Mouse (Mus musculus) spleen, adult 12 weeks (tissue): Measurements from ENCODE around the gene H2-Q2.
"Not testable (repeated sequence)": the region's sequence is repeated elsewhere in the genome, so short reads cannot be mapped to it uniquely, and the experiment has no call there.

Experiments used
- DNase-seq: peaks from one replicate; pipeline ENCODE4 v3.0.0; 2022; ENCODE audit warnings: low spot score

H2-Q2 gene

DNA sequence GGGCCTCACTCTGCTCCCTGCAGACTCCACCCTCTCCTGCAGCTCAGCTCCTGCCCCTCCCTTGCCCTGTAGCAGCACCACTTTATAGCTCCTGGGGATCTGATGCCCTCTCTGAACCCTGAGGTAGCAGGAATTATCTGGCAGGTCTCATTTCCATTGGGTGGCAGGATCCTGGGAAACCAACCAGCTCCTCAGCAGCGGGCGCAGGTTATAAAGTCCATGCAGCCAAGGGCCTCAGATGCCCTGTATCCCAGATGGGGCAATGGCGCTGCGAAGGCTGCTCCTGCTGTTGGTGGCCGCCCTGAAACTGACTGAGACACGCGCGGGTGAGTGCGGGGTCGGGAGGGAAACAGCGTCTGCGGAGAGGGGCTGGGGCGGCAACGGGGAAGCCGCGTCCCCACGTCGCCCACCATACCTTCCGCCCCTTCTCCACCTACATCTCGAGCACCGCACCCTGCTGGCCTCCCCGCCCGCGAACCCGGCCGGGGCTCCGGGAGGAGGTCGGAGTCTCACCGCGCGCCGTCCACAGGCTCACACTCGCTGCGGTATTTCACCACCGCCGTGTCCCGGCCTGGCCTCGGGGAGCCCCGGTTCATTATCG, at the start of gene H2-Q2:
Gene H2-Q2, plus strand, starts transcription at position 172 of the 601 bp plus-strand sequence.
- no peak for DNase-seq

DNA sequence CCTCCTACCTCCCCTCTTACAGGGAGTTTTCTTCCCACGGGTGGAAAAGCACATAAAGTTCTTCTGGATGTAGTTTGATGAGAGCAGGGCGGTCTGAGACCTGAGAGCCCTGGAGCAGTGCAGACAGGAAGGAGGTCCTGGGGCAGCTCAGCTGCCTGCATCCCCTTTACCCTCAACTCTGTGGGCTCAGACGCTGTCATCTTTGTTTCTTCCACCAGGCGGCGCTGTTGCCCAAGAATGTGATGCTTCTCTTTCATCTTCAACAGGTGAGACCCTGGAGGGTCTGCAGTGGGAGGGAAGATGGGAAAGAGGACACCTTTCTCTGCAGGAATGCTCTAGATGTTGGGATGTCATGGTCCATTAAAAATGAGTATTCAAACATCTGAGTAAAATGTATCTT, 46.2 kb upstream of the H2-Q2 start:
- peak; percentile 56 for DNase-seq

DNA sequence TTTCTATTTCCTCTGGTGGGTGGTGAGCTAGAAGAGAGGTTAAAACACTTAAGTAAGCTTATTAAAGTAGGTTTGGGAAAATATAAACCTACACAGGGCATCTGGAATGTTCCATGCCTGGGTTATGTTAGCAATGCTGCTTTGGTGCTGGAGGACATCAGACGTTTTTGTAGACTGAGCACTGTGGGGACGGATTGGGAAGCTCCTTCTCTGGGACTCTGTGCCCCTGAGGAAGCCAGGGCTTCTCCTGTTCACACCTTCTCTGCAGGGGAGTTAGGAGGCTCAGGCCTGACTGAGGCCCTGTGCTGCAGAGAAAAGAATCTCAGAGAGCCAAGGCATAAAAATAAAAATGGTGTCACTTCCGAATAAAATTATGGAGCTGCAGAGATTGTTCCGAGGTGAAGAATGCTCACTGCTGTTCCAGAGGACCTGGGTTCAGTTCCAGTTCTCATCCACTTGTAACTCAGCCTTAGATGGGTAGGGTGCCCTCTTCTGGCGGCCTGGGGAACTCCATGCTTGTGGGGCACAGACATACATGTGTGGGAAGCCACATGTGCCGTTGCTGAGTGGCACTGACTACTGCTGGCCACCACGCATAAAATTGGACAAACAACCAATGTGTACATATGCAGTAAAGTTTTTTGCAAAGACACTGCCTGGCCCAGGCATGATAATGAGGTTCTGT, 41.6 kb upstream of the H2-Q2 start:
- DNase-seq, result not testable (repeated sequence)

DNA sequence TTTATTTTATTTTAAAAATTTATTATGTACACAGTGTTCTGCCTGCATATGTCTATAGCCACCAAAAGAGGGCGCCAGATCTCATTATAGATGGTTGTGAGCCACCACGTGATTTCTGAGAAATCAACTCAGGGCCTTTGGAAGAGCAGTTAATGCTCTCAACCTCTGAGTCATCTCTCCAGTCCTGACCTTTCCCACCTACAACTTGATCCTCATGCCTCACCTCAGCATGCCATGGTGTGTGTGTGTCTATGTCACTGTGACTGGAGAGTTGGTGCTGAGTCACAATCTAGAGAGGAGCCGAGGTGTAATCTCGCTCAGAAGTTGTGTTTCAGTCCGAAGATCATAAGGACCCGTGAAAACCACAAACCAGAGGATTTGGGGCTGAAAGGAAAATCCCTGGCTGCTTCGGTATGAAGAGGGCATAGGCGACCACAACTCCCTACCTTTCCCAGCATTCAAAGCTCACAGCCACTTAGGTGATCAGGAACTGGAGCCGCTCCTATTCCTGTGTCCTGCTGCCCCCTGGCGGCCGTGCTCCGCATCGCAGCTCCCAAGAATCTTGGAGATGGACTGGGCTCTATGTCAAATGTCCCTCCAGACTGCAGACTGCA, 40.3 kb upstream of the H2-Q2 start:
- peak; percentile 74 for DNase-seq

DNA sequence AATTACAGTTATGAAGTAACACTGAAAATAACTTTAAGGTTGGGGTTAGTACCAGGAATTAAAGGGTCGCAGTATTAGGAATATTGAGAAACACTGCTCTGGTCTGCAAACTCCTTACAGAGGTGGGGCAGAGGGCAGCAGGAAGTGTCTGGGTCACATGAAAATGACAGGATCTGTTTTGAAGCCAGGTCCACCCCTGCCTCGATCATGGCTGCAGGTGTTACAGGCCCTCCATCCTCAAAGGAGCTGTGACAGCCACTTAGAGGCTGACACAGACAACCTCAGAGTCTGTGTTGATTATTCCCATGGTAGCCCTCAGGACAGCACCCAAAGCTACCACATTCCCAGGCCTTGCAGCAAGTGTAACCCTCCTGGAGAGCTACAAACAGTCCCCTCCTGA, 38.8 kb upstream of the H2-Q2 start:
- DNase-seq, result no peak

DNA sequence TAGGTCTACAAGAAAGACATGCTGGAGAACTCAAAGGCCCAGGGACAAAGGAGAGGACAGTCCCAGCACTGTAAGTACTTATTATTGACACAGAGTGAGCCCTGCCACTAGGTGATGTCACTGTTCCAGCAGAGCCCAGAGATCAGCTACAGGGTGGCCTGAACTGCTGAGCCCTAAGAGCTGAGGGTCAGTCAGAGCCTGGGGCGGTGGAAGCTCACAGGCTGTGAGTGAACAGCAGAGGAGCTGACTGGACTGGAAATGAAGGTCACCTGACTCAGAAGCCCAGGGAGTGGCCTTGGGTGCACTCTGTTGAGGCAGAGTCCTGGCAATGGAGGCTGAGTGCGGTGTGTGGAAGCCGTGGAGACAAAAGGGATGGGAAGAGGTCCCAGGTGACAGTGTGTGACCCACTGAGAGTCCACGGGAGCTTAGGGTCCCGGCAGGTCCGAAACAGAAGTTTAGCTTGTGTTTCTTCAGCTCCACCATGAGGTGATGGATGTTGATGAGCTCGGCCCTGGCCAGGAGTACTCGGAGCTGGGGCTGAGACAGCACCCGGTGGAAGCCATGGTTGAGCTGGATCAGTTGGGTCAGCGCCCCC, 38.2 kb upstream of the H2-Q2 start:
- DNase-seq, result no peak

DNA sequence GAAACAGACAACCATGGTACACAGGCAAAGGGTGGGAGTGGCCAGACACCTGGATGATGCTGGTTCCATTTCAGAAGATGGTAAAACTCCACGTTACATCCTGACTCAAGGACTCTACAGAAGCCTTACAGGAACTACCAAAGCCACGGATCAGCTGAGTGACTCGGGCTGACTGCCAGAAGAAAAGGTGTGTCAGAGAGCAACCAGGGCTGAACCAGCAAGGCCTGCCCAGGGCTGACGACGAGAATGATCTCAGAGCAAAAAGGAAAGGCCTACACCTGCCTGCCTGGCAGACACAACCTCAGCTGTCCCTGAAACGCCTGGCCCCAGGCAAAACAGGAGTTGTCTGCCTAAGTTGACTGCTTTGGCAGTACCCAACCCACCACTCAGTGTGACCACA, 37.6 kb upstream of the H2-Q2 start:
- no peak for DNase-seq

DNA sequence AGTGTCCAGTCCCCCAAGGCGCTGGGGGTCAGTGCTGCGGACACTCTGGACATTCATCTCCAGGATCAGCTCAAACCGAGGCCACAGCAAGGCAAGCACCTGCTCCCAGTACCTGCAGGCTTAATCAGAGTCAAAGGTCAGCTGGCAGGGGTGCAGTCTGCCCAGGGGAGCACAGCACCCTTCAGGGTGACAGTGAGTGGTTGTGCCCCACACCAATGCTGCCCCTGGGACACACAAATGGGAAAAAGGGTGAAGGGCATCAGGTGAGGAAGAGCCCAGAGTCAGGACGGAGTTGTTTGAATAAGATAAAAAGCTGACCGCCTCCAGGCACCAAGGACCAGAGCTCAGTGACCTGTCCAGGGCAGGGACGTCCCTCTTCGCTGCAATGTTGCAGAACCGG, 37.1 kb upstream of the H2-Q2 start:
- not testable (repeated sequence) for DNase-seq

DNA sequence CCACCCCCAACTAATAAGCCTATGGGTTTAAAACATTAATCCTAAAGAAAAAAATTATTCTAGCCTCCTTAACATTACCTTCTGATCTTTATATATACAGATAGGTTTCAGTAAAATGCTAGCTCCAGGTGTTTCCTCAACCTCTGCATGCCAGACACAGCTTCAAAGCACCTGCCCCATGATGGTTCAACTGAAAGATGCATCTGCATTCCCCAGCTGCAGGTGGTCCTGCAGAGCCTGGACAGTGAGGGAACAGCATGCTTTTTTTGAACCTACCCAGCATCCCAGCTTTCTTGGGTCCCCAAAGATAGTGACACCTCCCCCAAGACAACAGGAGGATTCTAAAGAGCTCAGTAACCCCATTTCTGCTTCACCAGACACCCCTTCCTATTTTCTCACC, 23.4 kb upstream of the H2-Q2 start:
- DNase-seq, result no peak

DNA sequence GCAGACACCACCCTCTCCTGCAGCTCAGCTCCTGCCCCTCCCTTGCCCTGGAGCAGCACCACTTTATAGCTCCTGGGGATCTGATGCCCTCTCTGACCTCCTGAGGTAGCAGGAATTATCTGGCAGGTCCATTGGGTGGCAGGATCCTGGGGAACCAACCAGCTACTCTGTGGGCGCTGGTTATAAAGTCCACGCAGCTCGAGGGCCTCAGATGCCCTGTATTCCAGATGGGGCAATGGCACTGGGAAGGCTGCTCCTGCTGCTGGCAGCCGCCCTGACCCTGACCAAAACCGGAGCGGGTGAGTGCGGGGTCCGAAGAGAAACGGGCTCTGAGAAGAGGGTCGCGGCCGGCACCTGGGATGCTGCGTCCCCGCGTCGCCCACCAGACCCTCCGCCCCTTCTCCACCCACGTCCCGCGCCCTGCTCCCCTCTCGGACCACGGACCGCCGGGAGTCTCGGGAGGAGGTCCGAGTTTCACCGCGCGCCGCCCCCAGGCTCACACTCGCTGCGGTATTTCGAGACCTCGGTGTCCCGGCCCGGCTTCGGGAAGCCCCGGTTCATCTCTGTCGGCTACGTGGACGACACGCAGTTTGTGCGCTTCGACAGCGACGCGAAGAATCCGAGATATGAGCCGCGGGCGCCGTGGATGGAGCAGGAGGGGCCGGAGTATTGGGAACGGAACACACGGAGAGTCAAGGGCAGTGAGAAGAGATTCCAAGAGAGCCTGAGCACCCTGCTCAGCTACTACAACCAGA, 21.5 kb upstream of the H2-Q2 start, which contains the start of gene H2-Q1:
Gene H2-Q1, plus strand, starts transcription at position 79 of the 755 bp plus-strand sequence.
- no peak for DNase-seq

DNA sequence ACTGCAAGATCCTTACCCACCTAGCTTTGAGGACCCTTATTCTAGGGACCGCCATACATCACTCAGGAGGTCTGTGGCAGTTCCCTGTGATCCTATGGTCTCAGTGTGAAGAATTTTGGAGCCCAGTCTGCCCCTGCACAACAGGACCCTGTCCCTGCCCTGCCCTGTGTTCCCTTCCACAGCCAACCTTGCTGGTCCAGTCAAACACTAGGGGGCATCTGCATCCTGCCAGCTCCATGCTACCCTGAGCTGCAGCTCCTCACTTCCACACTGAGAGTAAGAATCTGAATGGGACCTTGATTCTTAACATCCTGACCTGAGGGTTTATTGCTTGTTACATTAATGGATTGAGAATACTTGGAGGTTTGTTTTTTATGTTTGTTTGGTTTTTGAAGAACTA, 16.9 kb upstream of the H2-Q2 start:
- DNase-seq, result not testable (repeated sequence)

DNA sequence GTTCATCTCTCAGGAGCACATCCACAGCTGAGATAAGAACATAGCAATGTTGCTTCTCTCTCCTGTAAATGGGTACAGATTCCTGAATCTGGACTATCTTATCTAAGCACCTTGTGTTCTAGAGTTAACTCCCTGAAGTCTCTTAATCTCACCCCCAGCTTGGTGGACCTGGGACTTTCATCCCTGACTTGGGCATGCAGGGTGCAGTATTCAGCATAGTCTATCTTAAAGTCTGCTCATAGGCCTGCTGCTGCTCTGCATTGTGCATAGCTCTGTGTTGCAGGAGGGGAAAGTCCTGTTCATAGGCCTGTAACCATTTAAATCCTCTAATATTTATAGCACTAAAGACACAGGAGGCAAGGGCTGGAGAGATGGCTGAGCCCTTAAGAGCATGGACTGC, 16.0 kb upstream of the H2-Q2 start:
- not testable (repeated sequence) for DNase-seq

DNA sequence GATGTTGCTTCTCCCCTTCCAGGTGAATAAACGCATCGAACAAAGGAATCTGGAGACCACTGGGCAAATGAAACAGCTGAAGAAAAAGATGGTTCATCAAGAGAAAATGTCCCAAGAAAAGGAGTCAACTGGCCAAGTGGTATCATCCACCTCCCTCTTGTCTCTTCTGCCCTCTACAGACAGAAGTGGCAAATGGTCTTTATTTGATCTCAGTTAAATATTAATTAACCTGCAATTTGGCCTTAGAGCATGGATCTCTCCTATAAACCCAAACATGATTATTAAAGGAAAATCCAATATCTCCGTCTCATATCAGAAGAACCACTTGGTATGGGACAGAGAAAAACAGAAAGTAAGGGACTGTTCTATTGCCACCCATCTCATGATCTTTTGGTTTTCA, 12.3 kb upstream of the H2-Q2 start:
- DNase-seq, result not testable (repeated sequence)

DNA sequence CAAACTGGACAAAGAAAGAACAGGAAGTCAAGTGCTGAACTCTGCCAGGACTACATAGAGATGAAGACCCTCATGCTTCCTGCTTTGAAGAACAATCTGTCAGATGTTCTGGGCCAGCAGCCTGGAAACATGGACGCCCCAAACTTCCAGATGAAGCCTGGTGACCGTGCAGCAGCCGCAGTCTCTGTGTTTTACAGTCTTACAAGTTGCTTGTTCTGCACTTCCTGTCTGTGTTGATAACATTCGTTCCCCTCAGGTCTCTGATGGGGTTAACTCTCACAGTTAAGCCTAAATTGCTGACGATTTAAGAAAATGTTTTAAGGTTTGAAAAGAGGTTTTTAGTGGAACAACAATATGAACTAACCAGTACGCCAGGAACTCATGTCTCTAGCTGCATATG, 10.5 kb upstream of the H2-Q2 start:
- not testable (repeated sequence) for DNase-seq

DNA sequence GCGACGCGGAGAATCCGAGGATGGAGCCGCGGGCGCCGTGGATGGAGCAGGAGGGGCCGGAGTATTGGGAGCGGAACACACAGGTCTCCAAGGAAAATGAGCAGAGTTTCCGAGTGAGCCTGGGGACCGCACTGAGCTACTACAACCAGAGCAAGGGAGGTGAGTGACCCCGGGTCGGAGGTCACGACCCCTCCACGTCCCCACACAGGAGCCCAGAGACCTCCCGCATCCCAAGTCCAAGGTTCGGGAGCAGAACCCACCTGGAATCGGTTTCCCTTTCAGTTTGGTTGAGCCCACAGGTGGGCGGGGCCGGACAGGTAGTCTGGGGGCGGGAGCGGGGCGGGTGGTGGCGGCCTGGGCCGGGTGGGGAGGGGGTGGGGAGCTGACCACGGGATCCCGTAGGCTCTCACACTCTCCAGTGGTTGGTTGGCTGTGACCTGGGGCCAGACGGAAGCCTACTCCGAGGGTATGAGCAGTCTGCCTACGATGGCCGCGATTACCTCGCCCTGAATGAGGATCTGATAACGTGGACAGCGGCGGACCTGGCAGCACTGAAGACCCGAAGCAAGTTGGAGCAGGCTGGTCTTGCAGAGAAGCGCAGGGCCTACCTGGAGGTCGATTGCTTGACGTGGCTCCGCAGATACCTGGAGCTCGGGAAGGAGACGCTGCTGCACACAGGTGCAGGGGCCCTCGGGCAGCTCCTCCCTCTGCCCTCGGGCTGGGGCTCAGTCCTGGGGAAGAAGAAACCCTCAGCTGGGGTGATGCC, 852 bp downstream of the H2-Q2 start:
- no peak for DNase-seq

DNA sequence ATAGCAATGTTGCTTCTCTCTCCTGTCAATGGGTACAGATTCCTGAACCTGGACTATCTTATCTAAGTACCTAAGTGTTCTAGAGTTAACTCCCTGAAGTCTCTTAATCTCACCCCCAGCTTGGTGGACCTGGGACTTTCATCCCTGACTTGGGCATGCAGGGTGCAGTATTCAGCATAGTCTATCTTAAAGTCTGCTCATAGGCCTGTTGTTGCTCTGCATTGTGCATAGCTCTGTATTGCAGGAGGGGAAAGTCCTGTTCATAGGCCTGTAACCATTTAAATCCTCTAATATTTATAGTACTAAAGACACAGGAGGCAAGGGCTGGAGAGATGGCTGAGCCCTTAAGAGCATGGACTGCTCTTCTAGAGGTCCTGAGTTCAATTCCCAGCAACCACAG, 5.6 kb downstream of the H2-Q2 start:
- DNase-seq, result not testable (repeated sequence)

DNA sequence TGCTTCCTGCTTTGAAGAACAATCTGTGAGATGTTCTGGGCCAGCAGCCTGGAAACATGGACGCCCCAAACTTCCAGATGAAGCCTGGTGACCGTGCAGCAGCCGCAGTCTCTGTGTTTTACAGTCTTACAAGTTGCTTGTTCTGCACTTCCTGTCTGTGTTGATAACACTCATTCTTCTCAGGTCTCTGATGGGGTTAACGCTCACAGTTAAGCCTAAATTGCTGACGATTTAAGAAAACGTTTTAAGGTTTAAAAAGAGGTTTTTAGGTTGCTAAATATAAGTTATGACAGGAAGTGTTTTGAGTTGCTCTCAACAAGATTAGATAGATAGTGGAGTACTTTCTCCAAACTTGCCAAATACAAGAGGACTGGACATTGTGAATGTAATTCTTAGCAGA, 11.2 kb downstream of the H2-Q2 start:
- DNase-seq, result not testable (repeated sequence)

DNA sequence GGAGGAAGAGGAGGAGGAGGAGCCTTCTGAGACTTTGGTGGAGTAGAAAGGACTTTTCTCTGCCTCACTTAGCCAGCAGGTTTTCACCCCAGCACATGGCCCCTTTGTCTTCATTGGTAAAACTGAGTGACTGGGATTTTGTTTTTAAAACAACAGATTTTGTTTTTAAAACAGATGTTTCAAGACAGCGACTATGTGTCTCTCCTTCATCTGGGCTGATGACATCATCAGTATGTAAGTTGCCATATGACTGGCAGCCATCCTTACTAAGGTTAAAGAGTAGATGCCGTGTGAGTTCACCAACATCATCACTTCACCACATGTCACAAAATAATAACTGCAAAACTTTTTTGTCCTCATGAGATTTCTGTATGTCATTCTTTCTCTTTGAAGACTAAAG, 12.0 kb downstream of the H2-Q2 start:
- no peak for DNase-seq

DNA sequence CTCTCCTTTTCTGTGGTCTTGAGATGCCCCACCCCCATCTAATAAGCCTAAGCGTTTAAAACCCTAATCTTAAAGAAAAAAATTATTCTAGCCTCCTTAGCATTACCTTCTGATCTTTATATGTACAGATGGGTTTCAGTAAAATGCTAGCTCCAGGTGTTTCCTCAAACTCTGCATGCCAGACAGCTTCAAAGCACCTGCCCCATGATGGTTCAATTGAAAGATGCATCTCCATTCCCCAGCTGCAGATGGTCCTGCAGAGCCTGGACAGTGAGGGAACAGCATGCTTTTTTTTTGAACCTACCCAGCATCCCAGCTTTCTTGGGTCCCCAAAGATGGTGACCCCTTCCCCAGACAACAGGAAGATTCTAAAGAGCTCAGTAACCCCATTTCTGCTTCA, 15.0 kb downstream of the H2-Q2 start:
- no peak for DNase-seq

DNA sequence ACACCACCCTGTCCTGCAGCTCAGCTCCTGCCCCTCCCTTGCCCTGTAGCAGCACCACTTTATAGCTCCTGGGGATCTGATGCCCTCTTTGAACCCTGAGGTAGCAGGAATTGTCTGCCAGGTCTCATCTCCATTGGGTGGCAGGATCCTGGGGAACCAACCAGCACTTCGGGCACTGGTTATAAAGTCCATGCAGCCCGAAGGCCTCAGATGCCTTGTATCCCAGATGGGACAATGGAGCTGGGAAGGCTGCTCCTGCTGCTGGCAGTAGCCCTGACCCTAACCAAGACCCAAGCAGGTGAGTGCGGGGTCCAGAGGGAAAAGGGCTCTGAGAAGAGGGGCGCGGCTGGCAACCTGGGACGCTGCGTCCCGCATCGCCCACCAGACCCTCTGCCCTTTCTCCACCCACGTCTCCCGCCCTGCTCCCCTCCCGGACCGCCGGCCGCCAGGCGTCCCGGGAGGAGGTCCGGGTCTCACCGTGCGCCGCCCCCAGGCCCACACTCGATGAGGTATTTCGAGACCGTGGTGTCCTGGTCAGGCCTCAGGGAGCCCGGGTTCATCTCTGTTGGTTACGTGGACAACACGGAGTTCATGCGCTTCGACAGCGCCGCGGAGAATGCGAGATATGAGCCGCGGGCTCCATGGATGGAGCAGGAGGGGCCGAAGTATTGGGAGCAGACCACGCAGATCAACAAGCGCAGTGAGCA, 16.9 kb downstream of the H2-Q2 start:
- no peak for DNase-seq

DNA sequence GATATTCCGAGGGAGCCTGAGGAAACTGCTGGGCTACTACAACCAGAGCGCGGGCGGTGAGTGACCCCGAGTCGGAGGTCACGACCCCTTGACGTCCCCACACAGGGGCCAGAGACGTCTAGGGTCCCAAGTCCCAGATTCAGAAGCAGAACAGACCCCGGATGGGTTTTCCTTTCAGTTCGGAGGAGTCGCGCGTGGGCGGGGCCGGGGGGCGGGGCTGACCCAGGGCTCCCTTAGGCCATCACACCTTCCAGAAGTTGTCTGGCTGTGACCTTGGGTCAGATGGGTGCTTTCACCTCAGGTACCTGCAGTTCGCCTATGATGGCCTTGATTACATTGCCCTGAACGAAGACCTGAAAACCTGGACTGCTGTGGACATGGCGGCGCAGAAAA, 17.4 kb downstream of the H2-Q2 start:
- DNase-seq, result no peak
